Mouse (Mus musculus): ENCODE data around the gene Hc.

Hc gene

GRCm38 (mm10) chr2:35057243-35057642, 4.0 kb downstream of the Hc start:
- no peak for DNase-seq

GRCm38 (mm10) chr2:35048851-35049250, 12.4 kb downstream of the Hc start:
- no peak for DNase-seq

GRCm38 (mm10) chr2:35044956-35045355, 16.3 kb downstream of the Hc start:
- DNase-seq = peak in 1 of 2 experiments; percentile 5

GRCm38 (mm10) chr2:35038580-35039375, 22.5 kb downstream of the Hc start:
- no peak for DNase-seq

- DNase-seq = no peak
Observed at GRCm38 (mm10) chr2:35024646-35025154, 36.5 kb downstream of the Hc start.

- no peak for DNase-seq
Observed at GRCm38 (mm10) chr2:35021806-35022205, 39.4 kb downstream of the Hc start.

GRCm38 (mm10) chr2:35015861-35016260, 45.4 kb downstream of the Hc start:
- DNase-seq = no peak

GRCm38 (mm10) chr2:35011649-35012048, 49.6 kb downstream of the Hc start:
- DNase-seq = no peak

GRCm38 (mm10) chr2:34998956-34999355, 62.3 kb downstream of the Hc start:
- DNase-seq = no peak

- DNase-seq = no peak
Observed at GRCm38 (mm10) chr2:34996506-34996905, 64.7 kb downstream of the Hc start.

- DNase-seq = no peak
Observed at GRCm38 (mm10) chr2:34993696-34994356, 67.4 kb downstream of the Hc start.

- no peak for DNase-seq
Observed at GRCm38 (mm10) chr2:34992729-34993695, 68.2 kb downstream of the Hc start.

GRCm38 (mm10) chr2:34991966-34992365, 69.3 kb downstream of the Hc start:
- no peak for DNase-seq

- no peak for DNase-seq
Observed at GRCm38 (mm10) chr2:34989749-34990148, 71.5 kb downstream of the Hc start.

GRCm38 (mm10) chr2:34987595-34987994, 73.6 kb downstream of the Hc start:
- DNase-seq = no peak

- no peak for DNase-seq
Observed at GRCm38 (mm10) chr2:34984885-34985284, 76.4 kb downstream of the Hc start.

- DNase-seq = no peak
Observed at GRCm38 (mm10) chr2:34982906-34983698, 78.1 kb downstream of the Hc start.

GRCm38 (mm10) chr2:34982096-34982724, 79.0 kb downstream of the Hc start:
- no peak for DNase-seq

GRCm38 (mm10) chr2:34979459-34980011, 81.7 kb downstream of the Hc start:
- no peak for DNase-seq

- DNase-seq = no peak
Observed at GRCm38 (mm10) chr2:34978226-34978625, 83.0 kb downstream of the Hc start.
